Mouse (Mus musculus): ENCODE results near the gene Ugt2b1.
"Not testable (repeated sequence)": the region's sequence is repeated elsewhere in the genome, so short reads cannot be mapped to it uniquely, and the experiment has no call there.

The Ugt2b1 gene

GRCm38 (mm10) chr5:86926426-86926825 lies at the start of gene Ugt2b1:
Gene Ugt2b1 (minus strand): TSS chr5:86926530.
- DNase-seq: no peak

- not testable (repeated sequence) for DNase-seq
Observed at GRCm38 (mm10) chr5:86967271-86967670, 40.9 kb upstream of the Ugt2b1 start.

GRCm38 (mm10) chr5:86962849-86963248 lies 36.5 kb upstream of the Ugt2b1 start:
- DNase-seq: not testable (repeated sequence)

- DNase-seq: no peak
Observed at GRCm38 (mm10) chr5:86961587-86962358, 35.4 kb upstream of the Ugt2b1 start.

- no peak for DNase-seq
Observed at GRCm38 (mm10) chr5:86960504-86960903, 34.2 kb upstream of the Ugt2b1 start.

- no peak for DNase-seq
Observed at GRCm38 (mm10) chr5:86942111-86942510, 15.8 kb upstream of the Ugt2b1 start.

- DNase-seq: no peak
Observed at GRCm38 (mm10) chr5:86920661-86921233, 5.6 kb downstream of the Ugt2b1 start.

- no peak for DNase-seq
Observed at GRCm38 (mm10) chr5:86911357-86912099, 14.8 kb downstream of the Ugt2b1 start.

- no peak for DNase-seq
Observed at GRCm38 (mm10) chr5:86910770-86911169, 15.6 kb downstream of the Ugt2b1 start.

- DNase-seq: no peak
Observed at GRCm38 (mm10) chr5:86906758-86907157, 19.6 kb downstream of the Ugt2b1 start, which contains the start of gene Ugt2b34. Gene Ugt2b34 (minus strand): TSS chr5:86906937.

GRCm38 (mm10) chr5:86889933-86890332 lies 36.4 kb downstream of the Ugt2b1 start:
- DNase-seq: no peak

- DNase-seq: no peak
Observed at GRCm38 (mm10) chr5:86888420-86888819, 37.9 kb downstream of the Ugt2b1 start.

- no peak for DNase-seq
Observed at GRCm38 (mm10) chr5:86887081-86887480, 39.2 kb downstream of the Ugt2b1 start.

- no peak for DNase-seq
Observed at GRCm38 (mm10) chr5:86886620-86887019, 39.7 kb downstream of the Ugt2b1 start.

- DNase-seq: peak; percentile 1
Observed at GRCm38 (mm10) chr5:86871877-86872276, 54.5 kb downstream of the Ugt2b1 start.

All from lung, postnatal 14 days (tissue).